Mouse (Mus musculus) liver, adult 2 months (tissue): ENCODE results near the gene Tmem131.

Source experiments
- CTCF ChIP-seq: fragments of 200-500 bp; IDR thresholded peaks from 2 replicates; pipeline ENCODE4 v1.5.1; 2011; ENCODE audit warnings: low read depth, low read length, control low read depth
- POLR2A ChIP-seq: fragments of 200-500 bp; IDR thresholded peaks from 2 replicates; pipeline ENCODE4 v1.6.1; 2011; ENCODE audit warnings: low read length, control low read depth; ENCODE audit not compliant: insufficient read depth; ENCODE audit errors: extremely low read depth

GRCm38 (mm10) chr1:36887172-36887571 lies 56.3 kb downstream of the Tmem131 start:
- no peak for TF ChIP-seq CTCF
- TF ChIP-seq POLR2A = no peak
